Mouse (Mus musculus) cerebellum, adult 2 months (tissue): ENCODE measurements around the gene Heatr3. TPM values are rescaled to one million over a fixed set of nuclear protein-coding genes. Genes with fewer than 3 reads are reported as not detected.
"Not testable (repeated sequence)": the region's sequence is repeated elsewhere in the genome, so short reads cannot be mapped to it uniquely, and the experiment has no call there.

Experiments used
- DNase-seq, 2 experiments: peaks; one replicate each; pipeline ENCODE4 v3.0.0; 2021
- H3K27ac ChIP-seq: fragments of 200-500 bp; 2 replicates; pipeline ENCODE4 v1.5.1; 2012; ENCODE audit warnings: low read length, control low read depth, inconsistent platforms; ENCODE audit not compliant: insufficient read depth
- H3K27me3 ChIP-seq: fragments of 200-500 bp; 2 replicates; pipeline ENCODE4 v1.6.1; 2012; ENCODE audit warnings: inconsistent platforms, mild to moderate bottlenecking, low read length, moderate library complexity; ENCODE audit not compliant: control insufficient read depth, insufficient read depth
- H3K4me1 ChIP-seq: fragments of 200-500 bp; 2 replicates; pipeline ENCODE4 v1.6.1; 2011; ENCODE audit warnings: low read length; ENCODE audit not compliant: control insufficient read depth, insufficient read depth
- H3K4me3 ChIP-seq: fragments of 200-500 bp; replicated peaks from 2 replicates; pipeline ENCODE3; 2011; ENCODE audit warnings: mild to moderate bottlenecking, low read depth, low read length, control low read depth; ENCODE audit not compliant: insufficient read depth
- CTCF ChIP-seq: fragments of 200-500 bp; IDR thresholded peaks from 2 replicates; pipeline ENCODE4 v1.5.1; 2011; ENCODE audit warnings: low read depth, mild to moderate bottlenecking, control low read depth, low read length, moderate library complexity, borderline replicate concordance; ENCODE audit not compliant: insufficient read depth
- POLR2A ChIP-seq: fragments of 200-500 bp; IDR thresholded peaks from 2 replicates; pipeline ENCODE4 v1.6.1; 2011; ENCODE audit warnings: low read length, control low read depth, borderline replicate concordance; ENCODE audit not compliant: insufficient read depth
- WGBS: fragments of 180-500 bp; shearing (Covaris S2); methylation state at CpG from one replicate; pipeline ENCODE4 v1.1.7; 2018; 5-methylcytosine and 5-hydroxymethylcytosine counted together
- polyA plus RNA-seq: library from polyadenylated mRNA; depleted of rRNA; stranded (reverse); fragments of >200 nt; gene quantifications from 2 replicates; pipeline ENCODE4 v1.2.3, GENCODE M21; 2012; rRNA removed

Heatr3 gene
- polyA plus RNA-seq, 1 experiment = 45.2 TPM

GRCm38 (mm10) chr8:88199700-88200601, 62.3 kb downstream of the Heatr3 start:
- peak overlapping the region; percentile 78 for H3K4me3 ChIP-seq
- TF ChIP-seq CTCF (no peak), POLR2A (no peak)
- DNase-seq = peak; percentile 45 to 58
- WGBS = under 1% methylated on average over 110 of the region's 117 CpGs
- H3K4me1 ChIP-seq = peaks cover 2% of the 10 kb centered on the region; the same call in 1 of the 2 replicates
- H3K27me3 ChIP-seq = no peaks in the 10 kb centered on the region
- peak overlapping the region; percentile 56; the same call in 1 of the 2 replicates for H3K27ac ChIP-seq

- WGBS = 9% methylated on average over 10 of the region's 10 CpGs
- Histone ChIP-seq H3K4me3 (peak overlapping the region; percentile 78), H3K27me3 (no peaks in the 10 kb centered on the region), H3K4me1 (peaks cover 2% of the 10 kb centered on the region; the same call in 1 of the 2 replicates), H3K27ac (no peak overlapping the region)
- DNase-seq = peak; percentile 27 to 30
- TF ChIP-seq CTCF = no peak
- TF ChIP-seq POLR2A = no peak
These were observed 63.3 kb downstream of the Heatr3 start for GRCm38 (mm10) chr8:88200724-88201495.

GRCm38 (mm10) chr8:88201641-88202040, 64.0 kb downstream of the Heatr3 start:
- Histone ChIP-seq H3K27me3 (no peaks in the 10 kb centered on the region), H3K27ac (no peak overlapping the region), H3K4me1 (peaks cover 2% of the 10 kb centered on the region; the same call in 1 of the 2 replicates), H3K4me3 (no peak overlapping the region)
- no peak for DNase-seq
- WGBS = 35% methylated on average over 3 of the region's 3 CpGs
- TF ChIP-seq CTCF (no peak), POLR2A (no peak)

- 66% methylated on average over 9 of the region's 9 CpGs for WGBS
- DNase-seq = no peak
- Histone ChIP-seq H3K4me3 (no peak overlapping the region), H3K27me3 (no peaks in the 10 kb centered on the region), H3K27ac (no peak overlapping the region), H3K4me1 (peaks cover 8% of the 10 kb centered on the region)
- no peak for TF ChIP-seq CTCF
- TF ChIP-seq POLR2A = no peak
These were observed 68.4 kb downstream of the Heatr3 start for GRCm38 (mm10) chr8:88206016-88206415.

- WGBS = 69% methylated on average over 7 of the region's 7 CpGs
- TF ChIP-seq POLR2A (no peak), CTCF (no peak)
- Histone ChIP-seq H3K27me3 (no peaks in the 10 kb centered on the region), H3K27ac (no peak overlapping the region), H3K4me3 (no peak overlapping the region), H3K4me1 (peaks cover 6% of the 10 kb centered on the region)
- no peak for DNase-seq
These were observed 69.6 kb downstream of the Heatr3 start for GRCm38 (mm10) chr8:88207121-88207821.

GRCm38 (mm10) chr8:88209930-88210827, 72.5 kb downstream of the Heatr3 start:
- H3K4me1 ChIP-seq, H3K27me3 ChIP-seq, H3K4me3 ChIP-seq, H3K27ac ChIP-seq, DNase-seq: not testable (repeated sequence)
- 88% methylated on average over 6 of the region's 6 CpGs for WGBS

GRCm38 (mm10) chr8:88221353-88221752, 83.7 kb downstream of the Heatr3 start:
- H3K4me1 ChIP-seq = peaks cover 7% of the 10 kb centered on the region

More at GRCm38 (mm10) chr8:88221353-88221752, 83.7 kb downstream of the Heatr3 start:
- H3K27ac ChIP-seq = no peak overlapping the region
- no peak for DNase-seq
- H3K27me3 ChIP-seq = no peaks in the 10 kb centered on the region
- H3K4me3 ChIP-seq = no peak overlapping the region
- 68% methylated on average over 4 of the region's 4 CpGs for WGBS
- TF ChIP-seq POLR2A (no peak), CTCF (no peak)

Other genes with a start within 250 kb of the Heatr3 start
- 38.1 and 40.1 TPM in 2 replicates for gene Zfp423, start 178.3 kb upstream of the Heatr3 start, polyA plus RNA-seq
- 47.3 and 48.3 TPM in 2 replicates for gene Cnep1r1, start 19.1 kb upstream of the Heatr3 start, polyA plus RNA-seq
- 27.8 and 29.6 TPM in 2 replicates for gene Tent4b, start 61.4 kb downstream of the Heatr3 start, polyA plus RNA-seq
- 3.9 and 5.4 TPM in 2 replicates for gene Adcy7, start 134.5 kb downstream of the Heatr3 start, polyA plus RNA-seq
- 69.8 and 70.0 TPM in 2 replicates for gene Brd7, start 224.3 kb downstream of the Heatr3 start, polyA plus RNA-seq